Mouse (Mus musculus) left cerebral cortex, adult 11 months (tissue): ENCODE results near the gene Ccdc154.
"Not testable (repeated sequence)": the region's sequence is repeated elsewhere in the genome, so short reads cannot be mapped to it uniquely, and the experiment has no call there.

Source experiments
- DNase-seq: peaks from one replicate; pipeline ENCODE4 v3.0.0; 2022; ENCODE audit warnings: low spot score

The Ccdc154 gene

GRCm38 (mm10) chr17:25162161-25162560, at the start of gene Ccdc154:
Gene Ccdc154, plus strand, starts transcription at chr17:25162461.
- no peak for DNase-seq

GRCm38 (mm10) chr17:25114908-25115645, 47.2 kb upstream of the Ccdc154 start:
- no peak for DNase-seq

DNA sequence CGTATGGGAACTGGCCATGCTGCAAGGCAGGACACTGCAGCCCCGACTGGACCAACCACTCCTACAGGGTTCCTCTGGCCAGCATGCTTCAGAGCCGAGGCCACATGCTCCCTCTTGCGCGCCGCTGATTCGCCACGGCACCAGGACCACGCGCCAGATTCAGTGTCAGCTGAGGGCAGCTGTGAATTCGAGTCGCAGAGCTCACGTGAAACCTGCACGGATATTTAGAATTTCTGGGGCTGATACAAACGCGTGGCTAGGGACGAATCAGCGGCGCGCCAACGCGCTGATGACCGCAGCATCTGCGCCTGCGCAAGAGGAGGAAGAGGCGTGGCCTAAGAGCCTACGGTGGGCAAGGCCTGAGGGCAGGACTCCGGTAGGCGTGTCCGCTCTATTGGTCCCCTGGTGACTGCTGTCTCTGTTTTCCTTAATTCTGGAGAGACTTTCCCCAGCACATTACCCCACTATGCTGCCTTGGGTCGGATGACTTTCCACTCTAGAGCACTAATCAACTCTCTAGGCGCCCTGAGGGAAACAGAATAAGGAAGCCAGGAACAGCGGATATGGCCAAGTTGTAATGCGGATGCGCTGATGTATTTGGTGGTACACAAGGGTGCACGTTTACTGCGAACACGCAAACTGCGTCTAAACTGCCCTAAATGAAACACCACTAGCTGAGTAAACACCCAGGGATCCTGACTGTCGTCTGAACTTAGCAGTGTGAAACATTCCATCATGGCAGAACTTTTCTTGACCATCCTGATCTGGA, 46.4 kb upstream of the Ccdc154 start, which contains the start of gene Telo2:
Telo2 (minus strand) TSS at position 304 of the 769 bp plus-strand sequence.
- peak; percentile 85 for DNase-seq

GRCm38 (mm10) chr17:25117263-25117662, 45.0 kb upstream of the Ccdc154 start:
- no peak for DNase-seq

DNA sequence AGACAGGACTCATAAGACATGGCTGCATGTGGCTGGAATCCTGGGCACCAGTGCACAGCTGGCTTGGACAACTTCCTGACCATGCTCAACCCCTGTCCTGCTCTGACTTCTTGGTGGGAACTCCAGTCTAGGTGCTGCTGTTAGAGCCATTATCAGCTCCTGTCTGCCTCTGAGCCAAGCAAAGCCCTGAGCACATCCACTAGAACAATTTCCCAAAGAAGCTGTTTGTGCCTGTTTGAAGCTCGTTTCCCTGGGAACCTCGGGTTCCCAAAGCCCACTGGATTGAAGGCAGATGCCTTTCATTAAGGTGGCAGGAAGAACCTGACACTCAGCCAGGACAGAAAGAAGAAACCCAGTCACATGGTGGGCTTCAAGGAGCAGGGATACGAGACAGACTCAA, 41.9 kb upstream of the Ccdc154 start, which contains the start of gene Ptx4:
Ptx4 (plus strand) TSS at position 355 of the 400 bp plus-strand sequence.
- no peak for DNase-seq

DNA sequence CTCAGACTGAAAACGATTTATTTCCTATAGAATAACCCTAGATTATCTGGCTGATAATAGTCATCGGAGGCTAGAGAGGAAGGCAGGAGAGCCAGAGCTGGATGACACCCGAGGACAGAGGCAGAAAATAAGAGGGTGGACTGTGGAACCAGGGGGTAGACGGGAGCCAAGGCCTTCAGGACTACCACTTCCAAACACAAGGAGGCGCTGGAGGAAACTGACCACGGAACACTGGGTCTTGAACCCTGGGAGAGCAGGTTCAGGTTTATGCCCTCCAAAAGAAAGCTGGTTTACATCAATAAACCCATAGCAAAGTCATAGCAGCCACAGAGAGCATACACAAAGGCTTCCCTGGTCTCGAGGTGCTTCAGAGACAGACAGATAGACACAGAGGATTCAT, 38.3 kb upstream of the Ccdc154 start:
- DNase-seq, result no peak

DNA sequence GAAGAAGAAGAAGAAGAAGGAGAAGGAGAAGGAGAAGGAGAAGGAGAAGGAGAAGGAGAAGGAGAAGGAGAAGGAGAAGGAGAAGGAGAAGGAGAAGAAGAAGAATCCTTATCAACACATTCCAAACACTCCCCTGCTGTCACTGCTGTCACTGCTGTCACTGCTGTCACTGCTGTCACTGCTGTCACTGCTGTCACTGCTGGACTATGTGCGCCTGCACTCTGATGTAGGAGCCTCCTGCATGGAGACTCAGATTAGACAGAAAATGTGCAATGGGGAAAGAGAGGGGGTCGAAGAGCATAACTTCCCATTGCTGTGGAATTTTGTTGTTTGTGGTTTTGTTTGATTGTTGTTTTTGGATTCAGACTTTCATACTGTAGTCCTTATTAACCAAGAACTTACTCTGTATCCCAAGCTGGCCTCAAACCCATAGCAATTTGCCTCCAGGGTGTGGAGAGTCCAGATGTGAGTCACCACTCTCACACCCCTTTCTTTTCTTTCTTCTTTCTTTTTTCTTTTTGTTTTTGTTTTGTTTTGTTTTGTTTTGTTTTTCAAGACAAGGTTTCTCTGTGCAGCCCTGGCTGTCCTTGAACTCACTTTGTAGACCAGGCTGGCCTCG, 36.7 kb upstream of the Ccdc154 start:
- DNase-seq, result not testable (repeated sequence)

GRCm38 (mm10) chr17:25127079-25127478, 35.2 kb upstream of the Ccdc154 start:
- DNase-seq, result no peak

DNA sequence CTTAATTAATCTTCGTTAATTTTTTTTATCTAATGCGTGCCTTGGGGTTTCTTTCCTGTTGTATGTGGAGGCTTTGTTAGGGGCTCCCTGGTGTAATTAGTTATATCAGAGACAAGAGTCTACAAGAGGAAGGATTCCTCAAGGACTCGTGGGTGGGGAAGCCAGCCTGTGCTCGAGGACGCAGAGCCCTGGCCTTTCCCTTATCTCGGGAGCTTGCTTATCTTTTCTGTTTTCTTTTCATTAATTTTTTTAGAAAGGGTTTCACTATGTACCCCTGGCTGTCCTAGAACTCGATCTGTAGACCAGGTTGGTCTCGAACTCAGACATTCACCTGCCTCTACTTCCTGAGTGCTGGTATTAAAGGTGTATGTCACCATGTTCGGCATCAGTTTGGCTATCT, 34.6 kb upstream of the Ccdc154 start:
- no peak for DNase-seq

DNA sequence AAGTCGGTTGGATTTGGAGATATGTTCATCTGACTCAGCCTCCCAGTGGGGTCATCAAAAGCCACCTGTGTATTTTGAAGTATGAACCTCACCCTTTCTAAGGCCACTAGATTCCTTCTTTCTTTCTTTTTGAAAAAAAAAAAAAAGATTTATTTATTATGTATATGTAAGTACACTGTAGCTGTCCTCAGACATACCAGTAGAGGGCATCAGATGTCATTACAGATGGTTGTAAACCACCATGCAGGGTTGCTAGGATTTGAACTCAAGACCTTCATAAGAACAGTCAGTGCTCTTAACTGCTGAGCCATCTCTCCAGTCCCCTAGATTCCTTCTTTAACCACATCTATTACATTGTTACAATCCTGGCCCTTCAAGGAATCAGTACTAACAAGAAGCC, 32.2 kb upstream of the Ccdc154 start:
- DNase-seq, result no peak

- peak; percentile 88 for DNase-seq
Measured at GRCm38 (mm10) chr17:25133275-25133698, 29.0 kb upstream of the Ccdc154 start, which contains the start of gene Clcn7. Gene Clcn7, plus strand, starts transcription at chr17:25133391.

GRCm38 (mm10) chr17:25135622-25136021, 26.6 kb upstream of the Ccdc154 start:
- no peak for DNase-seq

DNA sequence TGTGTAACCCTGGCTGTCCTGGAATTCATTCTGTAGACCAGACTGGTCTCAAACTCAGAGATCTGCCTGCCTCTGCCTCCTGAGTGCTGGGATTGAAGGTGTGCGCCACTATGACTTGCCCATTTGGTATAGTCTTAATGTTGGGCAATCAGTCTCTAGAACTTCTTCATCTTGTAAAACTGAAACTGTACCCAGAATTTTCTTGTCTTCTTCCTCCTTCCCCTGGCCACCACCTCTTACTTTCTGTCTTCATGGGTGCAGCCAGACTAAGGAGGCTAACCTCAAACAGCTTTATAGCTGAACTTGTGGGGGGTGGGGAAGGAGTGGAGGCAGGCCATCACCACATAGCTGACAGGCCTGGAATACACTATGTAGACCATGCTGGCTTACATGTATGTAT, 23.5 kb upstream of the Ccdc154 start:
- no peak for DNase-seq

DNA sequence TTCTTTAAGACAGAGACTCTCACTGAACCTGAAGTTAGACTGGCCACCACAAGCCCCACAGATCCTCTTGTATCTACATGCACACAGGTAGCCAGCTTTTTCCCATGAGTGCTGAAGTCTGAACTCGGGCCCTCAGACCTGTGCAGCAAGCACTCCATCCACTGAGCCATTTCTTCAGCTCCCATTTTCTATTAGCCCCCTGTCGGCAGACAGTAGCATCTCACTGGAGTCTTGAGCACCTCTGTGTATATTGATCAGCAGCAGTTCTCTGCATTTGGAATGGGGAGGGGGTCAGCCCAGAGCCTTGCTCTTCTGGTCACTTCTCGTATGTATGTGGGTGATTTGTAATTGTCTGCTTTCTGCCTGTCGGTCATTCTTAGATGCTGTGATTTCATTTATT, 22.3 kb upstream of the Ccdc154 start:
- no peak for DNase-seq

GRCm38 (mm10) chr17:25163387-25163786, 1.1 kb downstream of the Ccdc154 start:
- DNase-seq, result no peak

DNA sequence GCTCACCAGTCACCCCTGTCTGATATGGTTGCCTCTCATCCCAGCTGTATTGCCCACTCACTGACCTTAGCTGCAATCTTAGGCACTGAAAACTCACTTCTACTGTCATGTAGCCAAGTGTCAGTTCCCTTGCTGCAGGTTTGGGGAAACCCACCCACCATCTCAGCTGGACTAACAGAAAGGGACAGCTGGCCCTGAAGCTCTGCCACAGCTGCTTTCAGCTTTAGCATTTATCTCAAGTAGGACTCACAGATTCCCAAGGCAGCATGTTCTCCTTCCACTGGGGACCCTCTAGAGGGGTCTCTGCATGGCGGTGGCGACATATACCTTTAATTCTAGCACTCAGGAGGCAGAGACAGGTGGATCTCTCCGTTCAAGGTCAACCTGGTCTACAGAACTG, 2.5 kb downstream of the Ccdc154 start:
- DNase-seq, result no peak

GRCm38 (mm10) chr17:25165970-25166671, 3.9 kb downstream of the Ccdc154 start:
- no peak for DNase-seq

DNA sequence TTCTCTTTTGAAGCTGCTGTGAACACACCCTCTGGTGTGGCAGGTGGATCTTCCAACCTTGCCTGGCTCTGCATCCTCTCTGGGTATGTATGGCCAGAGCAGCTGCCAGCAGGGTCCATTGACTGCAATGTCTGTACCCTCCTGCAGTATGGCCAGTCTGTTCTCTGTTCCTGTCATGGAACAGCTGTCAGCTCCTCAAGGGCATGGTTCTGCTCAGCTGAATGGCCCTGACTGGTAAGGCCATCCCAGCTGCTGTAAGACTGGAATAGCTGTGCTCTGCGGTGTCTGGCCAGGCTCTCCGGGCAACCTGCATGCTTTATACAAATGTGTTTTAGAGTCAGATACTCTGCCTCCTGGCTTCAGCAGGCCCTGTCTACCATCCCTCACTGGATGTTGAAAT, 7.4 kb downstream of the Ccdc154 start:
- no peak for DNase-seq

DNA sequence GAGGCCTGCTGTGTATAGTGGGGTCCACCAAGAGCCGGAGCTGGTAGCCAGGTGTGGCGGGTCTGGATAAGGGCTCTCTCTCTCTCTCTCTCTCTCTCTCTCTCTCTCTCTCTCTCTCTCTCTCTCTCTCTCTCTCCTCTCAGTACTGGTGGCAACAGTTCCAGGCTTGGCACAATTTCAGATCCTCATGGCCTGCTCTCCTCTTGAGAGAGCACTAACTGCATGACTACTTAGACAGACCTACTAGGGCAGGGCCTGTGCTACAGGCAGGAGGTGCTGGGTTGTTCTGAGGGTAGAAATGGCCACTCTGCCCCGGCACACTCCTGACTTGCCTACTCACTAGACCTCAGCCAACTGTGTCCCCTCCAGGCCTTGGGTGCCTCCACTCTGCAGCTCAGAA, 10.3 kb downstream of the Ccdc154 start:
- no peak for DNase-seq

- no peak for DNase-seq
Measured at GRCm38 (mm10) chr17:25175411-25175810, 13.2 kb downstream of the Ccdc154 start, which contains the start of gene Gm38655. Gene Gm38655, minus strand, starts transcription at chr17:25175471.

DNA sequence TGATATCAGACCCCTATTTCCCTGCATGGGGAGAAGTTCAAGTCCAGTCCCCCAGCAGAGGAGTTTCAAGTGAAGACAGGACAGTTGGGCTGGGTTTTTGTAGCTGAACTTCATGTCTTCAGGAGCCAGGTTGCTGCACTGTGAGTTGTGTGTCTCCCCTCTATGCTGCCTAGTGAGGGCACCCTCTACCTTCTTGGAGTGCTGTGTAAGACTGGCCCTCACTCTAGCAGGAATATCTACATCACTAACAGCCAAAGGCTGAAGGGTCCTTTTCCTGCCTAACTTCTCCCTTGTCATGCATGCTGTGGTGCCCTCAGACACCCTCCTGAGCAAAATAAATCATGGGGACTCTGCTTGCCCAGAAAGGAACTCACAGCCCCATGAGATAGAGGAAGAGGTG, 21.0 kb downstream of the Ccdc154 start:
- DNase-seq, result no peak

DNA sequence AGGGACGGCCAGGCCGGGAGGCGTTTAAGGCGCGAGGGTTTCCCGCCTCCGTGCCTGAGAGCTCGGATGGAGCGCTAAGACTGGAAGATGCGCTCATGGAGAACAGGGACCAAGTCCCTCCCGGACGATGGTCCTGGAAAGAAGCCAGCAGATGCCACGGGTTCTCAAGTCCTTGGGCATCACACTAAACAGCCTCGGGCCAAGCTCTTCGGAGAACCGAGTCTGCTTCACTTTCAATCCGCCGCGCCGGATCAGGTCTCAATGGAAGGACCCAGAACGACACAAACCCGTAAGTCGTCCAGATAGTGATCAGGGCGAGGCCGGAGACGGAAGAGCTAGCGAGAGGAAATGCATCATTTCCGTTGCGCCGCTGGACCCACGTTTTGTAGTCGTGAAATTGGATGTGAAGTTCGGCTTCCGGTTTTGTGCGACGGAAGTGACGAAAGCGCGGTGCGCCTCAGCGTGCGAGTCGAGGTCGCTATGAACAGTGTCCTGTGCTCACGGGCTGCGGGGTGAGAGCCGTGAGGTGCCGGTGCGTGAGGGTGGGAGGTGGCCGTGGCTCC, 21.9 kb downstream of the Ccdc154 start, which contains the start of gene BC003965:
BC003965 (plus strand) TSS at position 426 of the 563 bp plus-strand sequence.
- DNase-seq, result peak; percentile 94
